Mouse (Mus musculus): ENCODE data around the gene Stfa1.
"Not testable (repeated sequence)": the region's sequence is repeated elsewhere in the genome, so short reads cannot be mapped to it uniquely, and the experiment has no call there.

Stfa1 gene

DNA sequence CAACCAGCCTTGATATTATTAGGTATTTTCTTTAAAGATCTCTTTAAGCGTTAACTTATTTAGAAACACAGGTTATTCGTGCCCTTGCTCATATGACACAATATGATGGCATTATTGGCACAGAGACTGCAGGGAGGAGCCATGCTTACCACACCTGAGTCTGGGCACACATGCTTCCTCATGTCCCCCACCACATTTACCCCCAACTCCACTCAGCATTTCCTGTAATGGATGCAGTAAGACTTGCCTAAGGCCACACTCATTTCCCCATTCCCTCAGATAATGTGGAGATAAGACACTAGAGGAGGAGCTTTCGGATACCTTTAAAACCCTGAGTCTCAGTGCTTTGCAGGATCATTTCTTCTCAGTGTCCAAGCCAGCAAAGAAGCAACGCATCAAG lies at the start of gene Stfa1:
Gene Stfa1 (plus strand): TSS at position 156 of the 400 bp plus-strand sequence.
- not testable (repeated sequence) for DNase-seq (ENCODE audit: low read depth in 2 of 2, low spot score in 2 of 2)

DNA sequence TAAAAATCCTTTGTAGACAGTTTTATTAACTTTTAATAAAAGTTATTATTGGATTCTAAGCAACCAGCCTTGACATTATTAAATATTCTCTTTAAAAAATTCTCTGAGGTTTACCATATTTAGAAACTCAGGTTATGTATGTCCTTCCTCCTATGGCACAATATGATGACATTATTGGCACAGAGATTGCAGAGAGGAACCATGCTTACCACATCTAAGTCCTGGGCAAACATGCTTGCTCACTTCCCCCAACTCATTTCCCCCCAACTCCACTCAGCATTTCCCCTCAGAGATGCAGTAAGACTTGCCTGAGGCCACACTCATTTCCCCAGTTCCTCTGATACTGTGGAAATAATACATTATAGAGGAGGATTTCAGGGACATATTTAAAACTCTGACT lies 16.2 kb upstream of the Stfa1 start:
- not testable (repeated sequence) for DNase-seq (ENCODE audit: low read depth in 2 of 2, low spot score in 2 of 2)

DNA sequence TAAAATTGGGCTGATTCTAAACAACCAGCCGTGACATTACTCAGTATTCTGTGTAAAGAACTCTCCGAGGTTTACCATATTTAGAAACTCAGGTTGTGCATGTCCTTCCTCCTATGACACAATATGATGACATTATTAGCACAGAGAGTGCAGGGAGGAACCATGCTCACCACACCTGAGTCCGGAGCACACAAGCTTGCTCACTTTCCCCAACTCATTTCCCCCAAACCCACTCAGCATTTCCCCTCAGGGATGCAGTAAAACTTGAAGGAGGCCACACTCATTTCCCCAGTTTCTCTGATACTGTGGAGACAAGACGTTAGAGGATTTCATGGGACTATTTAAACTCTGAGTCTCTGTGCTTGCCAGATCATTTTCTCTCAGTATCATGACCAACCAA lies 12.4 kb downstream of the Stfa1 start:
- no peak for DNase-seq (ENCODE audit: low read depth in 2 of 2, low spot score in 2 of 2)

DNA sequence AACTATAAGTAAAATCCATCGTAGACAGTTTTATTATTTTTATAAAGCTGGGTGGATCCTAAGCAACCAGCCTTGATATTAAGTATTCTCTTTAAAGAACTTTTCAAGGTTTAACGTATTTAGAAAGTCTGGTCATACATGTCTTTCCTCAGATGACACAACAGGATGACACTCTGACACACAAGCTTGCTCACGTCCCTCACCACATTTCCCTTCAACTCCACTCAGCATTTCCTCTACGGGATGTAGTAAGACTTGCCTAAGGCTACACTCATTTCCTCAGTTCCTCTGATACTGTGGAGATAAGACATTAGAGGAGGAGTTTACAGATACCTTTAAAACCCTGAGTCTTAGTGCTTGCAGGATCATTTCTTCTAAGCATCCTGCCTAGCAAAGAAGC lies 30.9 kb downstream of the Stfa1 start:
- DNase-seq (ENCODE audit: low read depth in 2 of 2, low spot score in 2 of 2), result no peak

DNA sequence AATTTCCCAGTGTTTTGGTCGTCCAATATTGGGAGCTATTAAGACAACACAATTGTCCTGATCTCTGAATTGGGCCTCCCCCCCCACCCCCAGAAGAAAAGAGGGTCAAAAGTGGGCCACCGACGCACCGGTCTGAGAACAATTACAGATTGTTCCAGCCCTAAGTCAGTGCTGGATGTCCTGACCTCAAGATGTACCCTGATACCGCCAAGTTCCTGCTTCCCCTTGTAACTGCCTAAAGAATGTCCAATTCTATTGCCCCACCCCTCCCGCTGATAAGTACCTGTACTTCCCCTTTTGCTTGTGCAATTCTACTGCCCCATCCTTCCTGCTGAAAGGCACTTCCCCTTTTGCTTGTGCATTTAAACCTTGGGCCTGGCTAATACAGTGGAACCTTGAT lies 39.4 kb downstream of the Stfa1 start:
- DNase-seq (ENCODE audit: low read depth in 2 of 2, low spot score in 2 of 2), result not testable (repeated sequence)

DNA sequence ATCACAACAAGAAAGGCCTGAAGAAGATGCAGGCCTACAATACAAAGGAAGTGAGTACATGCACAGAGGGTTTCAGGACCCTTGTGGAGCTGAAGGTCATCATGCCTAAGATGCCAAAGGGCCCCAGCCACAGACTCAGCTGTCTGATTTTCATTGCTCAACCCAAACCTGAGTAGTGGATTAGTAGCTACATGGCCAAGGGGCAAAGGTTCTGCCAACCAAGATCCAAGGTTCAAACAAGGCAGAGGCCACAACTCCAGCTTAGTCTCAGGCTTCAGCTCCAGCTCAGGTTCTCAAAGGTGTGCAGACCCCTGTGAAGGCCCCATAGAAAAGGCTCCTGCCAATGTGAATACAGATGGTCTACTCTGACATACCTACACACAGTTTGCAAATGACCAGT lies 42.5 kb downstream of the Stfa1 start:
- DNase-seq (ENCODE audit: low read depth in 2 of 2, low spot score in 2 of 2), result no peak

DNA sequence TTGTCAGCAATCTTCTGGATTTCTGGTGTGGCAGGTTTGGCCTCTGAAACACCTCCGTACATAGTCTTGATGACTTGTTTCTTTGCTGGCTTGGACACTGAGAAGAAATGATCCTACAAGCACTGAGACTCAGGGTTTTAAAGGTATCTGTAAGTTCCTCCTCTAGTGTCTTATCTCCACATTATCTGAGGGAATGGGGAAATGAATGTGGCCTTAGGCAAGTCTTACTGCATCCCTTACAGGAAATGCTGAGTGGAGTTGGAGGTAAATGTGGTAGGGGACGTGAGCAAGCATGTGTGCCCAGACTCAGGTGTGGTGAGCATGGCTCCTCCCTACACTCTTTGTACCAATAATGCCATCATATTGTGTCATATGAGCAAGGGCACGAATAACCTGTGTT lies 57.5 kb downstream of the Stfa1 start, which contains the start of gene BC117090:
Gene BC117090 (minus strand): TSS at position 101 of the 400 bp plus-strand sequence.
- no peak for DNase-seq (ENCODE audit: low read depth in 2 of 2, low spot score in 2 of 2)

Measured in CD8-positive naive resting alpha-beta T cell, adult 2 months (primary cell).